Mouse (Mus musculus) limb, embryonic 15.5 days (tissue): ENCODE results near the gene Nebl. TPM values are rescaled to one million over a fixed set of nuclear protein-coding genes. Genes with fewer than 3 reads are reported as not detected.
"Not testable (repeated sequence)": the region's sequence is repeated elsewhere in the genome, so short reads cannot be mapped to it uniquely, and the experiment has no call there.

Source experiments
- ATAC-seq: fragments of 200-750 bp; cut with Nextera tagmentation; 2 replicates; pipeline ENCODE4 v1.8.0; 2017; ENCODE audit warnings: low read depth, moderate TSS enrichment; ENCODE audit not compliant: insufficient number of reproducible peaks, low FRiP score, low TSS enrichment
- H3K27ac ChIP-seq: fragments of 300-500 bp; sonication (generic); 2 replicates; pipeline ENCODE4 v1.5.1; 2015; ENCODE audit warnings: moderate library complexity, mild to moderate bottlenecking, inconsistent platforms
- H3K27me3 ChIP-seq: fragments of 300-500 bp; sonication (generic); 2 replicates; pipeline ENCODE4 v1.6.1; 2015; ENCODE audit warnings: inconsistent platforms
- H3K36me3 ChIP-seq: fragments of 300-500 bp; sonication (generic); 2 replicates; pipeline ENCODE4 v1.6.1; 2015; ENCODE audit warnings: inconsistent platforms
- H3K4me1 ChIP-seq: fragments of 300-500 bp; sonication (generic); 2 replicates; pipeline ENCODE4 v1.6.1; 2015; ENCODE audit warnings: inconsistent platforms
- H3K4me2 ChIP-seq: fragments of 300-500 bp; sonication (generic); 2 replicates; pipeline ENCODE4 v1.6.1; 2015; ENCODE audit warnings: mild to moderate bottlenecking, inconsistent platforms
- H3K4me3 ChIP-seq: fragments of 300-500 bp; sonication (generic); 2 replicates; pipeline ENCODE4 v1.5.1; 2015; ENCODE audit warnings: mild to moderate bottlenecking, inconsistent platforms
- H3K9ac ChIP-seq: fragments of 300-500 bp; sonication (generic); 2 replicates; pipeline ENCODE4 v1.6.1; 2015; ENCODE audit warnings: inconsistent platforms
- H3K9me3 ChIP-seq: fragments of 300-500 bp; sonication (generic); 2 replicates; pipeline ENCODE4 v1.6.1; 2016; ENCODE audit warnings: inconsistent platforms
- WGBS: fragments of 180-500 bp; shearing (Covaris S2); methylation state at CpG from one replicate; pipeline ENCODE4 v1.1.7; 2015; 5-methylcytosine and 5-hydroxymethylcytosine counted together
- polyA plus RNA-seq: library from polyadenylated mRNA; unstranded; fragments of >200 nt; fragmentation: Nextera tagmentation; extraction: Ambion mirVana; gene quantifications from 2 replicates; pipeline ENCODE4 v1.2.1, GENCODE M21; 2015

The Nebl gene
- polyA plus RNA-seq, 1 experiment from 2014 or later = 30.4 TPM

DNA sequence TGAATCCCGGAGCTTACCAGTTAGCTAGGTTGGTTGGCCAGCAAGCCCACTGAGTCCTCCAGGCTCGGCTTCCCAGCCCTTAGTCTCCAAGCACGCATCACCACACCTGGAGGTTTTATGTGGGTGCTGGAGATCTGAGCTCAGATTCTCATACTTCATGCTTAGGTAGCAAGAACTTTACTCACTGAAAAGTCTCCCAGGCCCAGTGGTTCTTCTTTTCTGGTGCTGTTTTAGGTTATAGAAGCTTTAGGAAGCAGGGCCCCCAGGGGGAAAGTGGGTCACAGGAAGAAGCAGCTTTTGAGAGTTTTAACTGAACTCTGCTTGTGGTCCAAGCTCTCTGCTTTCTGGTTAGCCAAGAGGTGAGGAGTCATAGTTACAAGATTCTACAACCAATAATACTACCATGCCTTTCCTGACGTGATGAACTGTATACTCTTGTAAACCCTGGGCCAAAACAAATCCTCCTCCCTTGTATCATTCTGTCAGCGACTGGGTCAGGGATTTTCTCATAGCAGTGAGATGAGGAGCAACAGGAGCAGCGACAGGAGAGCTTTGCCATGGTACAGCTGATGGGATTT lies 366.2 kb downstream of the Nebl start:
- Histone ChIP-seq H3K9me3 (no peaks in the 10 kb centered on the region), H3K4me1 (no peaks in the 10 kb centered on the region), H3K4me3 (no peak overlapping the region), H3K27me3 (no peaks in the 10 kb centered on the region), H3K27ac (no peak overlapping the region), H3K36me3 (no peaks in the 10 kb centered on the region), H3K4me2 (no peak overlapping the region), H3K9ac (no peak overlapping the region)
- no peak for ATAC-seq
- 69% methylated on average over 6 of the region's 6 CpGs for WGBS

DNA sequence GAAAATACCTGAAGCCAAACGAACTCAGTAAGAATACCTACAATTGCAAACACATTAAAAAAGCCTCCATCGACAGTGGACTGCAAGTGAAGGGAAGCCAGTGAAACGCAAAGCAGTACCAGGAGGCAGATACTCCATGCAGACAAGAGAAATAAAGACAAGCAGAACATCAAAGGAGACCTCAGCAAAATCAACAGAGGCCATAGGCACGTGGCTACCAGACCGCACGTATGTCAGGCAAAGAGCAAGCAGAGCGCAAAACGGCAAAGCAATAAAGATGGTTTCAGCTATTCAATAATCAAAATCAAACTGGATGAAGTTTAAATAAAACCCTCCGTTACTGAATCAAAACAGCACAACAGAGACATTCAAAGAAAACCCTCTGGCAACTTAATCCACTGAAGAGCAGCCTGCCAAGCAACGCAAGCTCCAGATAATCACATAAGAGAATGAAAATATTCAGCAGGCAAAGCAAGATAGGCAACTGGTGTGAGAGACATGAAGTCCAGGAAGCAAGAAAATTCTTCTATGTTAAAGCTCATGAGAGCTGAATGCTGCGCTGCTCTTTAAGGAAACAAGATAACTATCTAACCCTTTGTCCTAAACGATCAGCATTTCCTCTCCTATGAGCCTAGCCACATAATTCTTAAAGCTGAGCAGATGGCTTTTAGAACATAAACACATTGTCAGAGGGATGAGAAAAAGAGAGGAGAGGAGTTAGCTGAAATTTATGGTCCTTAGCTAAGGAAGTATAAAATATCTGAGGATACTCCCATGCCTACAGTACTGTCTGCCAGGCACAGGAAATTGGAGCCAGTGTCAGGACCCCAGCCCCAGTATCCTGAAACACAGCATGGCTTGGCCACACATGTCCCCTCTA lies 367.7 kb downstream of the Nebl start:
- Histone ChIP-seq H3K9me3 (no peaks in the 10 kb centered on the region), H3K4me1 (no peaks in the 10 kb centered on the region), H3K9ac (no peak overlapping the region), H3K27ac (peak overlapping the region; percentile 5; the same call in 1 of the 2 replicates), H3K4me2 (no peak overlapping the region), H3K4me3 (no peak overlapping the region), H3K36me3 (no peaks in the 10 kb centered on the region), H3K27me3 (no peaks in the 10 kb centered on the region)
- no peak for ATAC-seq
- 34% methylated on average over 12 of the region's 12 CpGs for WGBS

DNA sequence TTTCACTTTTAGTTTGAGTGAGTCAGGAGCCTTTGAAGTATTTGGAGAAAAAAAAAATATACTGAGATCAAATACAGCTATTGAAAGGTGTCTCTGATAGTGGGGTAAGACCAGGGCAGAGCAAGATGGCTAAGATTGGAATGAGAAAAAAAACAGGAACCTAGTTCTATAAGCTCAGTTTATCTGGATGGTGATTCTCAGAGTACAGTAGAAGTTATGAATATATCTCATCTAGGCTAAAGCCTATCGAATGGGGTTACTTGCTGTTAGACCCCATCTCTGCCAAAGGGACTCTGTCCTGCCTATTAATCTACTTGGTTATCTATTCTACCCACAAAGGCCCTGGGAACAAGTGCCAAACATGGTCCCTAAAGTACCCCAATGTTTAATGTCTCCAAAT lies 369.1 kb downstream of the Nebl start:
- H3K27ac ChIP-seq = no peak overlapping the region
- H3K9ac ChIP-seq = no peak overlapping the region
- no peaks in the 10 kb centered on the region for H3K9me3 ChIP-seq
- no peaks in the 10 kb centered on the region for H3K27me3 ChIP-seq
- no peaks in the 10 kb centered on the region for H3K4me1 ChIP-seq
- H3K4me3 ChIP-seq = no peak overlapping the region
- H3K4me2 ChIP-seq = no peak overlapping the region
- ATAC-seq = no peak
- H3K36me3 ChIP-seq = no peaks in the 10 kb centered on the region
- WGBS = 88% methylated on average over 1 of the region's 1 CpGs

DNA sequence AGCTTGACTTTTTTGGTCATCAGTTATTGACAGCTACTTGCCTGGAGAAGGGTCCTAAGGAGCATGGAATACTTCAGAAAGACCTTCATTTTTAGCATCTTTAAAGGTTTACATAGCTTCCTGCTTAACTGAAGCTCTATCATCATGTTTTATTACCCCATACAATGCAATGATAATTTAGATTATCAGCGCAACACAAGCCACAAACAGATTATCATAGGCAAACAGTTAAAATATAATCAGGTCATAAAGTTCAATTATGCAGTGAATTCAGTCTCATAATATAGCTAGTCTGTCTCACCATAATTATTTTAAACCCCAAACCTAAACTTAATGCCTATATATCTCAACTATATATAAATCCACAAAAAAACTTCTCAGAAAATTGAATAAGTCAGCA lies 386.6 kb downstream of the Nebl start:
- Histone ChIP-seq H3K9ac (no peak overlapping the region), H3K27ac (no peak overlapping the region)
- WGBS = 85% methylated on average over 1 of the region's 1 CpGs

DNA sequence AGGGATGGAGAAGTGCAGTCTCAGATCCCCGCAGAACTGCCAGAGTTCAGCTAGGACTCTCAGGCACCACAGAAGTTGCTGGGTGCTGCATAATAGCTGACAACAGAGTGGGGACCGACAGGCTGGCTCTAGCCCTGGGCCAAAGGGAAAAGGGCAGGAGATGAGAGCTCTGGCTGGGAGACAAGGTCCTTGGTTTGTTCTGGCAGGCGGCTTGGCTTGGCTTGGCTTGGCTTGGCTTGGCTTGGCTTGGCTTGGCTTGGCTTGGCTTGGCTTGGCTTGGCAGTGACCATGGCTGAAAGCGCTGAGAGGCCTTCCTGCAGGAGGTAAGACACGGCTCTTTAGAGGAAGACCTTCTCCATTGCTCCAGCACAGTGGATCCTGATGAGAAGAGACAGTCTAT lies 395.8 kb downstream of the Nebl start:
- Histone ChIP-seq H3K9ac (no peak overlapping the region), H3K27ac (no peak overlapping the region), H3K9me3 (no peaks in the 10 kb centered on the region), H3K4me2 (no peak overlapping the region), H3K4me3 (no peak overlapping the region), H3K36me3 (no peaks in the 10 kb centered on the region), H3K27me3 (no peaks in the 10 kb centered on the region), H3K4me1 (no peaks in the 10 kb centered on the region)
- WGBS = 74% methylated on average over 5 of the region's 5 CpGs
- ATAC-seq = no peak

More for the DNA sequence above, 386.6 kb downstream of the Nebl start:
- no peak for ATAC-seq
- H3K36me3 ChIP-seq = no peaks in the 10 kb centered on the region
- no peak overlapping the region for H3K4me2 ChIP-seq
- no peaks in the 10 kb centered on the region for H3K27me3 ChIP-seq
- H3K4me3 ChIP-seq = no peak overlapping the region
- H3K4me1 ChIP-seq = no peaks in the 10 kb centered on the region
- no peaks in the 10 kb centered on the region for H3K9me3 ChIP-seq

DNA sequence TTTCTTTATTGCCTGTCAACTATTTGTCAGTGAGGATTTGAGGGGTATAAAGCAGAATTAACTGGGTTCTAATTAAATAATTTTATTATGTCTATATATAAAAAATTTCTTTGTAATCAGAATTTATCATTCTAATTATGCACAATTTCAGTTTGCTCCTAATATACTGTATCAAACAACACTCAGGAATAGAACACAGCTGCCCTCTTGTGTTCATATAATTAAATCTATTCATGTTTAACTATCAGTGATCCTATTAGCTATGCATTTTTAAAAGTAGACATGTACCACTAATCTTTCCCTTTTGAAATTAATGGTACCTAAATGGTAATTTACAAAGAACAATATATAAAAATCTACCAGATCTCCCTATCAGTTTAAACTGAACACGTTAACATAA lies 404.7 kb downstream of the Nebl start:
- no peaks in the 10 kb centered on the region for H3K9me3 ChIP-seq
- no peaks in the 10 kb centered on the region for H3K36me3 ChIP-seq
- H3K27ac ChIP-seq = no peak overlapping the region
- no peak overlapping the region for H3K4me2 ChIP-seq
- no peak overlapping the region for H3K4me3 ChIP-seq
- no peak overlapping the region for H3K9ac ChIP-seq
- WGBS = 75% methylated on average over 1 of the region's 1 CpGs
- ATAC-seq = no peak
- no peaks in the 10 kb centered on the region for H3K27me3 ChIP-seq
- no peaks in the 10 kb centered on the region for H3K4me1 ChIP-seq

DNA sequence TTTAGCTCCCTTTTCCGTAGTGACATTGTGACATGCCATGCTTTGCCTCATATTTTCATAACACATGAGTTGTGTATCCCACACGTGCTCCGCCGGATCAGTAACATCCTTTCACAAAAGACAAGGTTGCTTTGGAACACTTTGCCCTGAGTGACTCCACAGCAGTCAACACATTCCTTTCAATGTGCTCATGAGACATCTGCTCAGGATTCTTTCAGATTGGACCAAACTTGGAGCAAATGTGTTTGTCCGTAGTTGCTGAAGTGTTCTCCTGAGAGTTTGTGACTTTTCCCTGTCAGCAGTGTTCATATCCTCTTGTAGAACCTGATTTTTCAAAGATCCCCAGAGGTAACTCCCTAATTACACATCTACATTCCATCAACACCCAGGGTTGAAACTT lies 414.4 kb downstream of the Nebl start:
- H3K4me2 ChIP-seq = no peak overlapping the region
- no peak overlapping the region for H3K4me3 ChIP-seq
- H3K27me3 ChIP-seq = no peaks in the 10 kb centered on the region
- WGBS = 55% methylated on average over 5 of the region's 5 CpGs
- H3K36me3 ChIP-seq = no peaks in the 10 kb centered on the region
- no peak overlapping the region for H3K27ac ChIP-seq
- ATAC-seq = no peak
- H3K4me1 ChIP-seq = no peaks in the 10 kb centered on the region
- H3K9me3 ChIP-seq = no peaks in the 10 kb centered on the region
- H3K9ac ChIP-seq = no peak overlapping the region

DNA sequence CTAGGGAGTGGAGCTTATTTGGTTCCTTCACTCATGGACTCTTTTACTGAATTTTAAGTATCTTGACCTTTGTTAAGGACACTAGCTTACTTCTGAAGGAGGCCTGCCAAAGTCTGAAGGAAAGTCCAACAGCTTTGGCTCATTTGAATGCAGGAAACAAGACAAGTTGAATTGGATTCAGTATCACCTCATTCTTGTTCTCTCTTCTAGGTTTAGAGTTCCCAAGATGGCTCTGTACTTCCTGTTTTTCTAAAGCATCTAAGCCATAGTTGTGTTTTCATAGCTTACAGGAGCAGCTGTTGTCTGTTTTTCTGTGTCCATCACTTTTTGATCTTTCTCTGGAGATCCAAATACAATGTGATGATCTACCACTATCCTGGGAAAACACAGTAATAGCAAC lies 429.9 kb downstream of the Nebl start:
- Histone ChIP-seq H3K9me3 (no peaks in the 10 kb centered on the region), H3K36me3 (no peaks in the 10 kb centered on the region), H3K4me2 (no peak overlapping the region), H3K27ac (no peak overlapping the region), H3K4me1 (no peaks in the 10 kb centered on the region), H3K27me3 (no peaks in the 10 kb centered on the region), H3K4me3 (no peak overlapping the region), H3K9ac (no peak overlapping the region)
- no peak for ATAC-seq

DNA sequence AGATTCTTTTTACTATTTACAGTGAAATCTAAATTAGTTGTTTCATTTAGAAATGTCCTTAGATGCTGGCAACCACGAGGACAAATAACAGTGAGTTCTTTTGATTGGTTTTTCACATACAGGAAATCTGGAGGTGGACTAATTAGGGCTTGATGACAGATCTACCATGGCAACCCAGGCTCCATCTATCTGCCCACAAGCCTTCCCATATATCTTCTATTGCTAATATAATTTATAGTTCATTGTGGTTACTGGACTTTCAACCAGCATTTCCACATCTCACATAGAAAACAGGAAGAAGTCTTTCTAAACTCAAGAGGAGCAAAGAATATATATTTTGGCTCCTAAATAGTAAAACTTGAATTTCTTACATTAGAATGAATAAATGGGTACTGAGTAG lies 433.8 kb downstream of the Nebl start:
- no peaks in the 10 kb centered on the region for H3K4me1 ChIP-seq
- H3K36me3 ChIP-seq = no peaks in the 10 kb centered on the region
- H3K27ac ChIP-seq = no peak overlapping the region
- H3K27me3 ChIP-seq = no peaks in the 10 kb centered on the region
- no peak overlapping the region for H3K9ac ChIP-seq
- no peaks in the 10 kb centered on the region for H3K9me3 ChIP-seq
- H3K4me3 ChIP-seq = no peak overlapping the region
- ATAC-seq = no peak
- WGBS = 45% methylated on average over 1 of the region's 1 CpGs
- no peak overlapping the region for H3K4me2 ChIP-seq

DNA sequence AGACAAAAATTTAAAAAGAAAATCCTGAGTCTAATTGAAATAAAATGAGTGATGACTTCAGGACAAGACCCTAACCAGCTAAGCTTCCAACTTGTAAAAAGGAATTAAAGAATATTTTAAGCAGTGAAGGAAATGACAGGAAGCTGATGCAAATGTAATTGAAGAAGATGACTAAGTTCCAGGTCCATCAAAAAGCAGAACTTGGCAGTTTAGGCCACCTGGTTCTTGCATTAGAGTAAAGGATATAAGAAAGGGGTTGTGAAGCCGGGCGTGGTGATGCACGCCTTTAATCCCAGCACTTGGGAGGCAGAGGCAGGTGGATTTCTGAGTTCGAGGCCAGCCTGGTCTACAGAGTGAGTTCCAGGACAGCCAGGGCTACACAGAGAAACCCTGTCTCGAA lies 436.0 kb downstream of the Nebl start:
- H3K4me1 ChIP-seq, H3K9me3 ChIP-seq, H3K9ac ChIP-seq, ATAC-seq, H3K36me3 ChIP-seq, H3K27me3 ChIP-seq, H3K4me3 ChIP-seq, H3K4me2 ChIP-seq, H3K27ac ChIP-seq: not testable (repeated sequence)
- 90% methylated on average over 4 of the region's 5 CpGs for WGBS
